Mouse (Mus musculus) CD8-positive naive resting alpha-beta T cell, adult 2 months (primary cell): Measurements from ENCODE around the gene Srrt.

Experiments
- DNase-seq, 2 experiments: peaks; one replicate each; pipeline ENCODE4 v3.0.0; 2022; ENCODE audit warnings: low read depth in 2 of 2, low spot score in 2 of 2

Srrt gene

GRCm38 (mm10) chr5:137268131-137268910, 39.2 kb downstream of the Srrt start:
- no peak for DNase-seq

GRCm38 (mm10) chr5:137264787-137265186, 42.7 kb downstream of the Srrt start:
- DNase-seq: no peak

GRCm38 (mm10) chr5:137263897-137264720, 43.4 kb downstream of the Srrt start:
- DNase-seq: no peak
